Mouse (Mus musculus): ENCODE data around the gene Gm20696. TPM values are rescaled to one million over a fixed set of nuclear protein-coding genes. Genes with fewer than 3 reads are reported as not detected.

The Gm20696 gene
- total RNA-seq, 2 experiments from 2014 or later: 6.2 to 6.5 TPM

DNA sequence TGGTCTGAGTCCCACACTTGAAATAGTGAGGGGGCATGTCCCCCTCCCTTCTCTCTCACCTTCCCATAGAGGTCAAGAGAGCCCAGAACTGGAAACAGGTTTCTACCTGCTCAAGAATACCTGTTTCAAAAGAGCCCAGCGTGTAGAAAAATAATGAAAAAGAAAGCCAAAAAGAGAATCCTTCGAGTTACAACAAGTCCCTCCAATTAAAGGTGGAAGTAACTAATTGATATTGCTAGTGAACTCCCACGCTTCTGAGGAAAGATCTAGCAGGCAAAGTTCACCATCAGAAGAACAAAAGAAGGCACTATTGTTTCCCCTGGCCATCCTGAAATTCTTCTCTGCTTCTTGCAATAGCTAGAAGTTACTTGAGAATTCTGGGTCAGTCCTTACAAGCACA is 297.4 kb downstream of the Gm20696 start:
- no peak for DNase-seq (ENCODE audit: low spot score in 2 of 2)

DNA sequence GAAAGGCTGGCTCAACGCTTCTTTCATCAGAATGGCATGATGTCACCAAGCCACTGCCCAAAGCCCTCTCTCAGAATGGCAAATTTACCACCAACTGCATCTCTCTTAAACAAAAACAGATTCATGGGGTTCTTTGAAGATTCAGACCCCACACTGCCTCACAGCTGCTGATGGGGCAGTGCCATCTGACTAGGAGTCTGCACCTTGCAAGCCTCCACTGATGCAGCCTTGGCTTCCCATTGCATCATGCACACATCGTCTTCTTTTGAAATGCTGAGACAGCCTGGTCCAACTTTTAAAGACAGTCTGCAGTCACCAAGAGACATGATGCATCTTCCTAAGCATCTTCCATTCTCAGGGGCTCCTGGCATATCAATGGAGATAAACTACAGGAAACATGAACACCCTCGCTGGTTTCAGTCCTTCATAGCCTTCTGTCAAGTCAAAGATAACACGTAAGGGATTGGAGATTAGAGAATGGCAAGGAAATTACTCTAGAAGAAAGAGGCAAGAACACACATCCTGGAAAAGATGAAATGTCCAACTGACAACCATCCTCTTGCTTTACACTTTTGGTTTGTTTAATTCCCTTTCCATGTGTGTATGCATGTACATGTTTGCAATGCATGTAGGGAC is 298.4 kb downstream of the Gm20696 start:
- no peak for DNase-seq (ENCODE audit: low spot score in 2 of 2)

DNA sequence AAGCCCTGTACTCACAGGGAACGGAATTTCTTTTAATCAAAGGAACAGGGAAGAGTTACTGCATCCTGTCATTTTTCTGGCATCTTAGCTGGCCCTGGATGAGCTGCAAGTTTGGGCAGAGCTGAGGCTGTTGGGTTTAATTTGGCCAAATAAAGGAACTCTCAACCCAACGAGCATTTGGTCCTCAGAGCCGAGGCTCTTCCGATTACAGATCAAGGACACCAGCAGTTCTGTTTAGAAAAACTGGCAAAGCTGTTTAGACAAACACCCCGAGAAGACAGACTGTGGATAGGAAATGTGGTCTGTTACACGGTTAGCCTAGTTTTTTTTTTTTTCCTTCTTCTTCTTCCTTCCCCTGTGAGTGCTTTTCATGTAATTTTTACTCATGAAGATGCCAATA is 302.1 kb downstream of the Gm20696 start:
- DNase-seq (ENCODE audit: low spot score in 2 of 2): no peak

DNA sequence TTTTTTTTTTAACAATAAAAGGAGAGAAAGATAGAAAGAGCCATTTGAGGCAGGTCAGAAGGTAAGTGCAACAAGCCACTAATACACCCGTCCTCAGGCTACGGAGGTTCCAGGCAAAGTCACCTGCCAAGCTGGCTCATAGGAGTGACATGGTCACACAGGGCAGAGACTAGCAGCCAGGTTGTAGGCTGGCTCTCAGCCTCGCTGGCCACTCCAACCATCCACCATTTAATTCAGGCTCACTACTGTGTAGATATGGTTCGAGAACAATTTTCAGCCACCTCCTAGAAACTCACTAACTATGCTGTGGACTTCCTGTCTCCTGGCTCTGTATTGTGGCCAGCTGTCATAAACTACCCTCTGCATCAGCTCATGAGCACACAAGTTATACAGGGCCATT is 306.0 kb downstream of the Gm20696 start:
- no peak for DNase-seq (ENCODE audit: low spot score in 2 of 2)

DNA sequence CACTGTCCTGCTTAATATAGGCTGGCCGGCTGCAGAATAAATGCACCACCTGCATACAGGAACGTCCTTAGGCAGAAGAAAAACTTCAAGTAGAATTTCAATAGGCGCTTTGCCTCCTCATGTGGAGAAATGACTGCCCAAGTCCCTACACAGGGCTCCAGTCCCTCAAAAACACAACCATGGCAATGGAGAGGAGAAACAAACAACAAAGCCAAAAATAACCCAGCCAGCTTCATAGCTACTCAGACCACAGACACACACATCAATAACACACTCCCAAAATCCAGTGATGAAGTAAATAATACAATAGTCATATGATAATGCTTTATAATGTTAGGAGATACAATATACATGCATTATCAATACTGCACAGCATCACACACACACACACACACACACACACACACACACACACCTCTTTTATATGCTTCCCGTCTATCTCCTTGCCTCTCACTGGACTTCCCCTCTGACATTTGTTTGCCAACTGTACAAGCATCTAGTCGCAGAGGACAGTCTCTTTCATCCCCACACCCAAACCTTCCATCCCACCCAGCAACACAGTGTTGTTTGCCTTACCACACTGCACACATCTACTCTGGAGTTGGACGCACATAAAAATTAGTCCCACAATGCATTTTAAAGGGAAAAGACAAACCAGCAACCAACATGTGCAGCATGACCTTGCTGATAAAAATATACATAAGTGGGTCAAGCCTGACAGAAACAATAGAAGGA is 306.7 kb downstream of the Gm20696 start:
- no peak for DNase-seq (ENCODE audit: low spot score in 2 of 2)

DNA sequence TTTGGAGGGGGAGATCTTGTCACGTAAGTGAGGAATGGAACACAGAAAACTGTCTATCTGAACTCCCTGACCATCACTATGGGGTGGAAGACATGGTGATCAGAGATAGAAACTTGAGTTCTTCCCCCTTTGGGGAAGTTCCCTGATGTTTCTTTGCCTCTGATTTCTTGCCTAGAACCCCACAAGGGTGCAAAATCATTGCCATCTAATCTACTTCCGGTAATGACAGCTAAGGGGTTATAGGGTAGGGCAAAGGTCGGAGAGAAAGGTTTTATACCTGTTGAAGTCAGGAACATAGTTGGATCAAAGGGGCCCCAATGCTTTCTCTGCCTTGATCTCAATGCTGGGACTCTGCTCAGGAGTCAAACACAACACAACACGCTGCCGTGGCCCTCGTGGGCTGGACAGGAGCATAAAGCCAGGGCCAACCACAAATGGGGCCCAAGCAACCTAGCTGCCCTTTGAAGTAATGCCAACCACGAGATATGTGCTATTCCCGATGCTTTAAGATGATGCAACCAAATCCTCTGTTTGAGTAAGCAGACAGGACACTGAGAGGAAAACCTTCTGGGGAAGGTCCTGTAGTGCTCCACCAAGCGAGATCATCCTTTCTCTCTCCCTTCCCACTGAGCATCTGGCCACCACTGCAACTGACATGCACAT is 307.4 kb downstream of the Gm20696 start:
- DNase-seq (ENCODE audit: low spot score in 2 of 2): no peak

DNA sequence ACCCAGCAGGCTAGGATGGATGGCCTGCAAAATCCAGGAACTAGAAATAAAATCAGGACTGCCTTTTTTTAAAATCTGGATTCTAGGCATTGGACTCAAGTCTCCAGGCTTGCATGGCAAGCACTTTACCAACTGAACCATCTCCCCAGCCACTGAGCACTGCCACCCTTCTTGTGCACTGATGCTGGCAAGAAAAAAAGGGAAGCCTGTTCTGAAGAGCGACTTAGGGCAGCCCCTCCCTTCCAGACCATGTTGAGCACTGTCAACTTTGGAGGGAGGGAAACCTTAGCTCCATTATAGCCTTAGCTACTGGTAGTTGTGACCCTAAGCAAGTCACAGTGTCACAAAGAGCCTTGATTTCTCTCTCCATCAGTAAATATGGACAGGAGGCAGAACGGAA is 308.7 kb downstream of the Gm20696 start:
- no peak for DNase-seq (ENCODE audit: low spot score in 2 of 2)

DNA sequence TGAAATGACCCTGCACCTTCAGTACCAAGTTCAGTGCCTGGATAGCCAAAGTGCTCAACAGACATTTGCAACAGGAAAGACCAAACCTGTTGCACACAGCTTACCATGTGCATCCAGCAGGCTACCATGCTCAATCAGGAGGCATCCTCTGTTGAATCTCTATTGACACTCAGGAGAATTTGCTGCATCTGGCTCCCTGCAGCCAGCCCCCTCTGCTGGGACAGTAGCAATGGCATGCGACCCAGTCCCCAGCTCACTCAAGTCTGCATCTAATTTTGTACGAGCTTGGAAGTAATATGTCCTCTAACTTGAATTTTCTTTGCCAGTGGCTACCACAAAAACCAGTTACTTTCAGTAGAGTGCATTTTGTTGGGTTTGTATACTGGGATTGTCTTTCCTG is 312.3 kb downstream of the Gm20696 start:
- no peak for DNase-seq (ENCODE audit: low spot score in 2 of 2)

DNA sequence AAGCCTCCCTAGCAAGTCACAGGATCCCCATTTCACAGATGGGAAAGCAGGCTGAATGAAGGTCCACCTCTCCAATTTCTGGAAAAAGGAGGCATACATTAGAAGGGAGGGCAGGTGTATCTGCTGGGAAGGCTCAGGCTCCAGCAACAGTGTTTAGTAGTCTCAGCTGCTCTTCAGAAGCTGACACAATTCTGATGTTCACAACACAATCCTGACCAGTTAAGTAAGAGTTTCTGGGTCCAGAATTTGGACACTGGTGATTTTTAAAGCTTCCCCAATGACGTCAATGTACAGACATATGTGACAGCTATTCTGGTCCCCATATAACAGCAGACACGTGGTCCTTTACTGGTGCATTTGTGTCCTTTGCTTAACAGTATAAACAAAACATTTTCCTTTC is 313.2 kb downstream of the Gm20696 start:
- no peak for DNase-seq (ENCODE audit: low spot score in 2 of 2)

DNA sequence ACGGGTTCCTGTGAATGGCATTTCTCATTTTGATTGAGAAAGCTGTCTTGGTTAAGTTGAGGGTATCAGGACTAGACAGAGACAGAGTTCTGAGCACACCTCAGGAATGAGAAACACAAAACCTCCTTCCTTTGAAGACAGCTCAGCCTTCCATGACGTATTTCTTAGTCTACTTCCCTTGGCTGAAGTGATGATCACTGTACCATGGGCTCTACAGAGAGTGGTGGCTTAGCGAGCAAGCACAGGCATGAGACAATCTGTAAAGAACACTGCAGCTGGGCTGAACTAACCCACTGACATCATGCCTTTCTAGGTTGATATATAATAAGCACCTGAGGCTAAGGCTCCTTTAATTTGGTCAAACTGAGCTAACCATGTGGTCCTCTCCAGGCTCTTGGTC is 316.0 kb downstream of the Gm20696 start:
- no peak for DNase-seq (ENCODE audit: low spot score in 2 of 2)

DNA sequence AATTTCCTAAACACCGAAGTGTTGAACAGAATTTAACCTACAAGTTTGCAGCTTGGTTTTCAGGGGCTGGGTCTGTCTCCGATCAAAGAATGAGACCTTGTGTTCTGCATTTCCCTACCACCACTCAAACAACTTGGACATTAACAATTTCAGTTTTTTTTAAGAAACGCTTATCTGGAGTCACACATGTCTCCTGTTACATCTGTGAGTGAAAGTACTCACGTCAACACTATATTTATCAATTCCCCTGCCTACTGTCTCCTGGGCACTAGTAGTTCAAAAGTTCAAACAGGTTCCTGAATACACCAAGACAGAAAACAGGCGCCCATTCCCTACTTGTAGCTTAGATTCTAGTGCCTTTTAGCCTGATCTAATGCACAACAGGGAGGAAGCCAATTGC is 316.4 kb downstream of the Gm20696 start:
- DNase-seq (ENCODE audit: low spot score in 2 of 2): no peak

DNA sequence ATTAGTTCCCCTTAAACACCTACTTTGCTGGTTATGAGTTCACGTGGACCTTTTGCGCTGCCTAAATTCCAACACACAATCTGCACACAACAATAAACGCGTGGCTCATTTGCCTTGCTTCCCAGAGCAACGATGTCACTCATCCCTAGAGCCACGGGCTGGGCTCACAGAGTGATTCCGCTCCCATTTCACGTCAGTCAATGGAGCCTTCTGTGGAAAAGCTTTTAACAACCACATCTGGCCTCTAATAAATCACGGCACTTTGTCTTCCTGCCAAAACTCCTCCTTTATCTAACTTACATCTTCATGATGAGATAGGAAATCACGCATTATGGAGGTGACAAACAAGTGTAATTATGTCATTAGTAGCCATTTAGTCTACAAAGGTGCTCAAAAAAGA is 318.8 kb downstream of the Gm20696 start:
- no peak for DNase-seq (ENCODE audit: low spot score in 2 of 2)

DNA sequence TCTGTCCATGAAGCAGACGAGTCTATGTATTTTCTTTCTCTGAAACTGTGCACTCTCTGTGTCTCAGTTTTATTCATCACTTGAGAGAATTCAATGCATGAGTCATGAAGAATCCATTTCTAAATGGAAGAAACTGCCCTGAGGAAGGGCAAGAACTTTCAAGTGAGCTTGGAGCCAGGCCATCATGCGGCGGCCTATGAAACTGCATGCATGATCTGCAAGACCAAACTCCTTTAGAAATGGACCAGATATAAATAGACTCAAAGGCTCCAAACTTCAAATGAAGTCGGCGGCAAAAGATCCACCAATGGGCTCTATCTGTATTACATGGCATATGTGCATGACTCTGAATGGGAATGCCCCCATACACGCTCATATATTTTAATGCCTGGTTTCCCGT is 321.6 kb downstream of the Gm20696 start:
- DNase-seq (ENCODE audit: low spot score in 2 of 2): no peak

DNA sequence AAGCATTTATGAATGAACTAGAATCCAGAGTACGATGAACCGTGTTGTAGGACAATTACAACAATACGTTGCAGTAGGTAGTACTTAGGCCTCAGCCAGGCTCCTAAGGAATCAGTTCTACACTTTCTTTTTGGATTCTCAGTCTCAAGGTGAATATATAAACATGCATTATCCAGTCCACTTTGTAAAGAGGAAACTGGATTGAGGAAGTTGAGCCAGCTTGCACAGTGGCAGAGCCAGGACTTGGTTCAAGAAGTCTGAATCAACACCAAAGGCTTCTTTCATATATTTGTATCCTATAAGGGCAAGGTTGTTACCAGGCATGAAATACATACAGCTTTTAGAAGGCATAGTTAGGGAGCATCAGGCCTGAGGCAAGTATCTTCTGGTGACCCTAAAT is 322.2 kb downstream of the Gm20696 start:
- DNase-seq (ENCODE audit: low spot score in 2 of 2): no peak

DNA sequence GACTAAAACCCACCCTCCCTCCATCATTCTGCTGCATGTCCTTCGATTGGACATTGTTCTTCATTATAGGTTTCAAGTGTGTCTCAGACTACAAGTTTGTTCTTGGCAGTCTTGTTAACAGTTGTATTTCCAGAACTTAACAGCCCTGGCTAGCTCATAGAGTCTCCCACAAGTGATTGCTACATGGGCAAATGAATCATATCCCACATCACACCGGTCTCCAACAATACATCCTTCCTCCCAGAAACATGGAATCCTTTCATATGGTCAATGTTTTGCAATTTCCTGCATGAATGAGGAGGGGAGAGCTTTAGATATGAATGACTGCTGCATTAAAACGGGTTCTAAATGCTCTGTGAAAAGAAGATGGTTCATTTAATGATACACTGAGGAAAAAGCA is 322.8 kb downstream of the Gm20696 start:
- DNase-seq (ENCODE audit: low spot score in 2 of 2): no peak

DNA sequence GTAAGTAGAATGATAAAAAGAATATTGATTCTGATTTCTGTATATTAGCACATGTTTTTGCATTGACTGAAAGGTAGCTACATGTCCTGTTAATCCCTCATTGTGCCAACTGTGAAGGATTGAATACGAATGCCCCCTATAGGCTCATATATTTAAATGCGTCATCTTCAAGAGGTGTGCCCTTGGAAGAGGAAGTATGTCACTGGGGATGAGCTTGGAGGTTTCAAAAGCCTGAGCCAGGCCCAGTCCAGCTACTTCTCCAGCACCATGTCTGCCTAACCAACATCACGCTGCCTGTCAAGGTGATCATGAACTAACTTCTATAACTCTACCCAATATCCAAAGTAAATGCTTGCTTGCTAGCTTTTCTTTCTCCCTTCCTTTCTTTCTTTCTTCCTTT is 324.2 kb downstream of the Gm20696 start:
- DNase-seq (ENCODE audit: low spot score in 2 of 2): no peak

DNA sequence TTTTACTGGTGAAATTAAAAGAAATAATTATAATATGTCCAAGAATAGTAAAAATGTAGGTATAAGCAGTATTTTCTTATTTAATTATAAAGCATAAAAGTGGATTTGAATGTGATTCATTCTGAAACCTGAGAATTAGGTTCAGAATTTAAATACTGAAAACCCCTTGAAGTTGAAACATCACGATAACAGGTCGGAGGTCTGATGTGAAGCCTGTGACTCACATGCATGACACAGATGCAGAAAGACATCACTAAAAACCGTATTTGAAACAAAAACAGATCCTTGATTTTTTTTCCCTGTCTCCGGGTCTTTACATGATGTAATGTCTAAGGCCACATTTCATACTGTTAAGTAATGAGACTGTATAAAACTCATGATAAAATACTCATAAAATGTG is 325.7 kb downstream of the Gm20696 start:
- no peak for DNase-seq (ENCODE audit: low spot score in 2 of 2)

DNA sequence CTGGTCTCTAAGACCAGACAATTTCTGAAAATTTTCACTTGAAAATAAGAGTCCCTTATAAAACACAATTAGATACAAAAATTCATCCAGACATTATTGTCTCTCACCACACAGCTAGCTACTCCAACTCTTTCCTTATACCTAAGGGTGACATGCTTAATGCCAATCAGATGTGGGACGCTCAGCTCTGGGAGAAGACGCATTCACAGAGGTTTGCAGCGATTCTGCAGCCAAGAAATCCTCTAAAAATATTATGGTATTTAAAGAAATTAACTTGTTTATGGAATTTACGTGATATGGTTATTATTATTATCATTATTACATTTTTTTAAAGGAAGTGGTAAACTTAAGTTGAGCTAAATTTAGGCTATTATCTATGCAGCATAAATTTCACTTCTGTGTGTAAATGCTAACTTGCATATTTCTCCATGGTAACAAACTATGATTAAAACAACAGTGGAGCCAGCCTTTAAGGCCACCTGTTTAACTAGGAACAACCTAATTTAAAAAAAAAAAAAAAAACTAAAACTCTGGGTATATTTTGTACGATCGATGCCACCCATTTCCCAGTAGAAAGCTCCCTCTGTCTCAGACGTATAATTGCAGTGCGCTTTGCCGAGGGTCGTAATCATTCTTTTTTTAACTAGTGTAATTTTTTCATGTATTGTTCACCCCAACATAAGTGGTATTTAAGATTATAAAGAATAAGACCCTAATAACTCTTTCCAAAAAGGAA is 326.4 kb downstream of the Gm20696 start:
- DNase-seq (ENCODE audit: low spot score in 2 of 2): no peak

DNA sequence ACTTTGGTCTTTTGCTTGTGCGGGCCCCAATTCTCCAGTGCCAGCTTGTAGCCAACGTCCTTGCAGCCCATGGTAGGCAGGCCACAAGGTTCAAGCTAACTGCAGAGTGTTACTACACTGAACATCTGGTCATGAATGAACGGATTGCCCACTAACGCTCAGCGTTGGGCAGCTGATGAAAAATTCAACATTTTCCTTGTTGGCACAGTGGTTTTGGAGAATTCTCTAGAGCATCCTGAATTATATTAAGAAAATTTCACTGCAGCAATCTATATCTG is 327.3 kb downstream of the Gm20696 start:
- no peak for DNase-seq (ENCODE audit: low spot score in 2 of 2)

DNA sequence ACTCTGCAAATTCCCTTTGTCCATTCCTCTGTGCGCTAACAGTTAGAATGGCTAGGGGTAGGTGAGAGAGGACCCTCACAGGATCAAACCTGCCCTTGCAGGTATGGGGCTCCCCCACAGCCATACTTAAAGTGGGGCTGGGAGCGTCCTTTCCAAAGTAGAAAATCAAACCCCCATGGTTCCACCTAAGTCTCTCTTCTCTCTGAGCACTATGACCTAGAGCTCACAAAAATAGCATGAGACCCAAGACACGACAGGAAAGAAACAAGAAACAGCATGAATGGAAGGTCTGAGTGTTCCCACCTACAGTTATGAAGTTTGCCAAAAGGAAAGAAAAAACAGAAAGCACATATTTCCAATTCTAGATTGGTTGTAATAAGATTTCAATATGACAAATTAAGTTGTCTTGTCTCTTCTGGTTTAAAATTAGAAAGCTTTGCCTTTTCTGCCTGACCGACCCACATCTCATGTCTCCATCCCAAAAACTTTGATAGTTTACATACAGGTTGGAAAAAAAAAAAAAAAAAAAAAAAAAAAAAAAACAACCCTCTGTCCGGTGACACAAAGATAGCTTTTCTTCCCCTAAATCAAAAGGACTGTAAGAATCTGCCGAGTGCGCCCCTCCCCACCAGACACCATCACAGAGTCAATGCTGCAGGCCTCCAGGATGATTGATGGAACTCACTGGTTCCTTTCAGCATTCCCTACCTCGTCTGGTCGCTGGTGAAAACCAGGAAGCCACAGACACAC is 327.8 kb downstream of the Gm20696 start:
- no peak for DNase-seq (ENCODE audit: low spot score in 2 of 2)

DNA sequence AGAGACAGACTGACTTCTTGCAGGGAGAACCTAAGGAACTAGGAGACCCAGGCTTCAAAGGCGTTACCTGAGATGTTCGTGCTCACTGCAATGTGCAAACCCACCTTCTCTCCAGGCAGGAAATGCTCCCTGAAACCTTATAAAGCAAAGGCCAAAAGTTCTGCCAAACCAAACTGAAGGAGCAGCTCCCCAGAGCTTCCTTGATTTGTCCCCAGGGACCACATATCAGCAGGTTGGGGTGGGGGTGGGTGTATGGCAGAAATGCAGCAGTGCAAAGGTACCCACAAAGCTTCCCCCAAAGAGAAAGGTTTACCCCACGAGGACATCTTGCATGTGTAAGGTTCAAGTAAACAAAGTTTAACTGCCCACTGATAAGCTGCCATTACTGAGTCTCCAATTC is 328.4 kb downstream of the Gm20696 start:
- no peak for DNase-seq (ENCODE audit: low spot score in 2 of 2)

DNA sequence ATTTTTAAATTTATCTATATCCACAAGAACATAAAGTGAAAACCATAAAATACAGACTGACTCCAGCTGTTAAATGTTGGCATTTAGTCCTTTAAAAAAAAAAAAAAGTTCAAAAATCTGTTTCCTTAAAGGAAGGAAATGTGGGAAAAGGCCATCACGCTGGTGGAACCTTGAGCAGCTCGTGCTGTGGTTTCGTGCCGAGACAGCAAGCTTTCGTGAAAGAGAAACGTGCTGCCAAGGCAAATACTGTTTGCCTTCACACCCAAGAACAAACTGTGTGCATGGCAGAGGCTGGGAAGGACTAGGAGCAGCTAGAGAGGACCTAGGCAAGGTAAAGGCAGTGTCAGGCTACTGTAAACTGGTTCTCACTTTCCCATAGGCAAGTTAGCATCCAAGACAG is 329.0 kb downstream of the Gm20696 start:
- no peak for DNase-seq (ENCODE audit: low spot score in 2 of 2)

Data from layer of hippocampus, postnatal 14 days (tissue).